Mouse (Mus musculus): ENCODE results near the gene Aifm2. TPM values are rescaled to one million over a fixed set of nuclear protein-coding genes. Genes with fewer than 3 reads are reported as not detected.

Gene Aifm2
- polyA plus RNA-seq (2015; fragmentation: Nextera tagmentation; extraction: Ambion mirVana) = 12.5 and 14.9 TPM in 2 replicates

DNA sequence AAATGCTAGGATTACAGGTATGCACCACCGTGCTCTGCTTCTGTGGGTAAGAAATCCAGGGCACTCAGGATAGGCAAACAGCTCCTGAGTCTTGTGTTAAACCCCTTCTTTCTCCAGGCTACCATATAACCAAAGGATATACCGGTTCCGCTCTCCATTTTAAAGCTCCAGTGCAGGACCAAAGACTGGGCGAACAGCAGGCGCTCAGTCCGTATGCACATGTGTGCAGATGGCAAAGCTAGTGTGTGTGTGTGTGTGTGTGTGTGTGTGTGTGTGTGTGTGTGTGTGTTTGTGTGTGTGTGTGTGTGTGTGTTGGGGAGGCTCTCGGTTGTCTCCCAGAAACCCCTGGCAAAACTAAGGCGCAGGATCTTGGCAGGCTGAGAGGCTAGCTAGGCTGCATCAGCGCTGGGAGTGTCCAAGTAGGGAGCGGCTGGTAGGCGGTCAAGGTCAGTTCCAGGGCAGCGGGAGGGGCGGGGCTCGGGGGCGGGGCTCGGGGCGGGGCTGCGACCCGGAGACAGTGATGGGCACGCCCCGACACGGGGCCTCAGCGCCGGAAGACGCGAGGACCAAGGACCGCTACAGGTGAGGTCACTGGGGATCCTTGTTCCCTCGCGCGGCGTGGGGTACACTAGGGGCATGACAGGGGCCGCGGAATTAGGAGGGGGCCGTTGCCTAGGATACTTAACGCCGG lies at the start of gene Aifm2:
Gene Aifm2 (plus strand): TSS at position 493 of the 691 bp plus-strand sequence.
- Histone ChIP-seq H3K36me3 (no peaks in the 10 kb centered on the region), H3K4me2 (peak within 1 kb of the TSS; percentile 83), H3K4me3 (peak within 1 kb of the TSS; percentile 62), H3K27me3 (no peaks in the 10 kb centered on the region), H3K4me1 (peaks cover 11% of the 10 kb centered on the region), H3K9me3 (no peaks in the 10 kb centered on the region), H3K9ac (peak within 1 kb of the TSS; percentile 45; the same call in 1 of the 2 replicates), H3K27ac (no peak within 1 kb of the TSS)
- 12% methylated on average over 36 of the region's 36 CpGs for WGBS
- peak; percentile 79 for ATAC-seq (ENCODE audit: insufficient number of reproducible peaks, low FRiP score, low TSS enrichment, low read depth)

- Histone ChIP-seq H3K27me3 (no peaks in the 10 kb centered on the region), H3K27ac (no peak overlapping the region), H3K4me2 (no peak overlapping the region), H3K4me1 (no peaks in the 10 kb centered on the region), H3K36me3 (peaks cover 78% of the 10 kb centered on the region), H3K9me3 (no peaks in the 10 kb centered on the region), H3K4me3 (no peak overlapping the region), H3K9ac (no peak overlapping the region)
- no peak for ATAC-seq (ENCODE audit: insufficient number of reproducible peaks, low FRiP score, low TSS enrichment, low read depth)
- 82% methylated on average over 3 of the region's 3 CpGs for WGBS
These were observed 49.4 kb upstream of the Aifm2 start for GRCm38 (mm10) chr10:61665651-61666050.

DNA sequence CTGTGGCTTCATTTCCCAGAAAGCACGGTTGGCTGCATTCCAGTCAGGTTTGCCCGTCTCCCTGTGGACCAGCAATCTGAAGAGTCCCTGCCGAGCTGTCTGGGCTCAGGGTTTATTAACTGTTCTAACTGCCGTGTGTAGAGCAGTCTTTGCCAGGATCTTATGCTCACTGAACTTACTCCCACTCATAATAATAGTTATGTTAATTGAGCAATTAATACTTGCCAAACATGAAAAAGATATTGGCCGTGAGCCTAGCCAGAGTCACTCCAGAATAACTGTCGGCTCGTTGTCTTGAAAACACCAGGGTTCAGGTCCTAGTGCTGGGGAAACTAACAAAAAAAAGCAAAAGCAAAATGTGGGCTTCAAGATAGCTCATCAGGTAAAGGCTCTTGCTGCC lies 45.8 kb upstream of the Aifm2 start:
- no peak for ATAC-seq (ENCODE audit: insufficient number of reproducible peaks, low FRiP score, low TSS enrichment, low read depth)
- Histone ChIP-seq H3K27ac (no peak overlapping the region), H3K36me3 (peaks cover 80% of the 10 kb centered on the region)

DNA sequence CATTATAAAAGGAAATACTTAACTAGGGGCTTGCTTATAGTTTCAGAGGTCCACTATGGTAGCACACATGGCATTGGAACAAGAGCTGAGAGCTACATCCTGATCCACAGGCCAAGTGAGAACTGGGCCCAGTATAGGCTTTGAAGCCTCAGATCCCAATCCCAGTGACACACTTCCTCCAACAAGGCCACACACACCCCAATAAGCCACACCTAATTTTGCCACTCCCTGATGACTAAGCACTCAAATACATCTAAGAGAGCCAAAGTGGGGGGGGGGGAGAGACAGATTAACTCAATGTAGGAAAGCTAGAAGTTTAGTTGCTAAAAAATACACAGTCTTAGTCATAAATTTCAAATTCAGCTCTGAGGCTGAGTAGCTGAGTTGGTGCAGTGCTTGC lies 45.2 kb upstream of the Aifm2 start:
- no peak overlapping the region for H3K4me2 ChIP-seq
- no peaks in the 10 kb centered on the region for H3K4me1 ChIP-seq
- H3K9me3 ChIP-seq = no peaks in the 10 kb centered on the region
- H3K27ac ChIP-seq = no peak overlapping the region; the same call in 1 of the 2 replicates
- peaks cover 80% of the 10 kb centered on the region for H3K36me3 ChIP-seq
- no peak overlapping the region for H3K4me3 ChIP-seq
- H3K9ac ChIP-seq = no peak overlapping the region
- no peak for ATAC-seq (ENCODE audit: insufficient number of reproducible peaks, low FRiP score, low TSS enrichment, low read depth)
- H3K27me3 ChIP-seq = no peaks in the 10 kb centered on the region

More for the DNA sequence above, 45.8 kb upstream of the Aifm2 start:
- Histone ChIP-seq H3K4me3 (no peak overlapping the region), H3K27me3 (no peaks in the 10 kb centered on the region), H3K4me1 (no peaks in the 10 kb centered on the region), H3K4me2 (no peak overlapping the region), H3K9ac (no peak overlapping the region), H3K9me3 (no peaks in the 10 kb centered on the region)
- WGBS = 76% methylated on average over 7 of the region's 7 CpGs

GRCm38 (mm10) chr10:61670758-61671157 lies 44.3 kb upstream of the Aifm2 start:
- H3K27ac ChIP-seq = no peak overlapping the region
- H3K4me1 ChIP-seq = no peaks in the 10 kb centered on the region
- no peak for ATAC-seq (ENCODE audit: insufficient number of reproducible peaks, low FRiP score, low TSS enrichment, low read depth)
- peaks cover 79% of the 10 kb centered on the region for H3K36me3 ChIP-seq
- 91% methylated on average over 3 of the region's 3 CpGs for WGBS
- no peaks in the 10 kb centered on the region for H3K9me3 ChIP-seq
- H3K4me2 ChIP-seq = no peak overlapping the region
- H3K4me3 ChIP-seq = no peak overlapping the region
- H3K27me3 ChIP-seq = no peaks in the 10 kb centered on the region
- H3K9ac ChIP-seq = no peak overlapping the region

DNA sequence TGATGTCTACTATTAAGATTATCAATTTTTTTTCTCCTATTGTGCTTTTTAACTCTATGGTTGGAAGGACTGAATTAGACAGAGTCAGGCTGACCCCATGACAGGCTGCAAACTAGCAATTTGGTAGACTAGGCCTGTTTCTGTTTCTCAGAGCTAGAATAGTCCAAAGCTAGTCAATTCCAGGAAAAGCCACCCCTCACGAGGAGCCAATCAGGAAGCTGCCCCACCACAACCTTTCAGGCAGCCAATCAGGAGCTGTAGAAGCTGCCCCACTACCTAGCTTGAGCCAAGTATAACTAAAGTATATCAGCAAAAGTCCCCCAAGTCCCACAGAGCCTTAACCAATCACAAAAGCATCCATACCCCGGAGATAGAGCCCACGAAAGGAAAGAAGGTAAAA lies 39.1 kb upstream of the Aifm2 start:
- peaks cover 41% of the 10 kb centered on the region for H3K36me3 ChIP-seq
- WGBS = 82% methylated on average over 3 of the region's 3 CpGs
- H3K4me2 ChIP-seq = no peak overlapping the region
- H3K9me3 ChIP-seq = no peaks in the 10 kb centered on the region
- H3K27ac ChIP-seq = no peak overlapping the region
- H3K4me3 ChIP-seq = no peak overlapping the region
- H3K27me3 ChIP-seq = no peaks in the 10 kb centered on the region
- ATAC-seq (ENCODE audit: insufficient number of reproducible peaks, low FRiP score, low TSS enrichment, low read depth) = no peak
- H3K9ac ChIP-seq = no peak overlapping the region
- no peaks in the 10 kb centered on the region for H3K4me1 ChIP-seq

DNA sequence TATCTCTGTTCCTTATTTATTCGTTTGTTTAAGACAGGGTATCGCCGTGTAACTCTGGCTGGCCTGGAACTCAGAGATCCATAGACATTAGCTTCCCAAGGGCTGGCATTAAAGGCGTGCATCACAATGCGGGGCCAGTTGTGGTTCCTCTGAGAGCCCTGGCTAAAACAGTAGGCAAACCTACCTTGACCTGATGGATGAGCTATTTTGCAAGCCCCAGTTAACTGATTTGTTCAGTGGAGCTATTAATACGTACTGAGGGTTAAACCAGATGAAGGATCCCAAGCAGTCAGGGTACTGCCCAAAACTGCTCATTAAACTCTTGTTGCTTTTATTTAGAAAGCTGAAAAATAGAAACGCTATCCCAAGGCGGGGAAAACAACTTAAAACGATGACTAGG lies 35.5 kb upstream of the Aifm2 start:
- Histone ChIP-seq H3K4me1 (peaks cover 14% of the 10 kb centered on the region), H3K4me3 (peak overlapping the region; percentile 91), H3K9ac (peak overlapping the region; percentile 48), H3K4me2 (peak overlapping the region; percentile 53), H3K27me3 (no peaks in the 10 kb centered on the region), H3K36me3 (peaks cover 16% of the 10 kb centered on the region), H3K27ac (peak overlapping the region; percentile 94), H3K9me3 (no peaks in the 10 kb centered on the region)
- WGBS = 35% methylated on average over 9 of the region's 9 CpGs
- no peak for ATAC-seq (ENCODE audit: insufficient number of reproducible peaks, low FRiP score, low TSS enrichment, low read depth)

DNA sequence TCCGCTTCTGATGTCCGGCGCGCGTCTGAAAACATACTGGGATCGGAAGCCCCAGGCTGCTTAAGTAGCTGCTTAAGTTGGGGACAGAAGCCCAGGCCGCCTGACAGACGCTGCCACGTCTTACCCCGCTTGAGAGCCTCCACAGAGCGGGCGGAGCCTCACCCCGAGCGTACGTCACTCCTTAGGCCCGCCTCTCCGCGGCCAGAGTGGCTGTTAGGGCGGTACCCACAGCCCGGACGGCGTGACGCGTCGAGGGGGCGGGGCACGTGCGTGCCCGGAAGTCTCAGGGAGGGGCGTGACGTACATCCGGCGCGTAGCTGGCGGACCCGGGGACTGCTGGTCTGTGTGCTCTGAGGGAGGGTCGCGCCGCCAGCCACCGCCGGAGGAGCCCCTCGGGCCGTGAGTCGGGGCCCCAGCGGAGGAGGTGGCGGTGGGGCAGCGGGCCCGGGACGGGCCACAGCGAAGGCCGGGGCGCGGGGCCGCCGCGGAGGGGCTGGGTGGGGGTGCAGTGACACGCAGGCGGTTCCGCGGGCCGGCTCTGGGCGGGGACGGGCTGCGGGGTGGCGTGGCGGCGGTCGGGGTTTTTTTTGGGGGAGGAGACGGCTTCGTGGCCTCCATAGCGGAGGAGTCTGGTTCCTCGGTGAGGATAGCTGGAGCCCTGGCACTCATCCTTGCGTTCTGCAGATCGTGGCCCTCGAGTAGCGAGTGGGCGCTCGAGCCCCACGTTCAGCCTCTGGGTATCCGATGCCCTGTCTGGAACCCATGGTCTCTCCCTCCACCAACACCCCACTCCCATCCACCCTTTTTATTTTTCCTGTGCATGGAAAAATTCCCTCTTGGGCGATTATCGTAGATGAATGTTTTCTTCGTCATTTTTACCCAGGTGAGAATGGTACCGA lies 34.8 kb upstream of the Aifm2 start, which contains the start of gene Sar1a:
Gene Sar1a (plus strand): TSS at position 285 of the 899 bp plus-strand sequence.
- under 1% methylated on average over 84 of the region's 84 CpGs for WGBS
- Histone ChIP-seq H3K27me3 (no peaks in the 10 kb centered on the region), H3K27ac (peak within 1 kb of the TSS; percentile 94), H3K36me3 (peaks cover 16% of the 10 kb centered on the region), H3K4me1 (peaks cover 14% of the 10 kb centered on the region), H3K4me3 (peak within 1 kb of the TSS; percentile 91), H3K4me2 (peak within 1 kb of the TSS; percentile 53), H3K9me3 (no peaks in the 10 kb centered on the region), H3K9ac (peak within 1 kb of the TSS; percentile 97)
- ATAC-seq (ENCODE audit: insufficient number of reproducible peaks, low FRiP score, low TSS enrichment, low read depth) = peak; percentile 100

- no peak overlapping the region for H3K9ac ChIP-seq
- H3K27me3 ChIP-seq = no peaks in the 10 kb centered on the region
- no peak overlapping the region for H3K4me2 ChIP-seq
- 90% methylated on average over 8 of the region's 8 CpGs for WGBS
- no peak overlapping the region for H3K4me3 ChIP-seq
- H3K4me1 ChIP-seq = no peaks in the 10 kb centered on the region
- no peak for ATAC-seq (ENCODE audit: insufficient number of reproducible peaks, low FRiP score, low TSS enrichment, low read depth)
- H3K9me3 ChIP-seq = no peaks in the 10 kb centered on the region
- no peak overlapping the region for H3K27ac ChIP-seq
- H3K36me3 ChIP-seq = peaks cover 85% of the 10 kb centered on the region
These were observed 25.7 kb upstream of the Aifm2 start for GRCm38 (mm10) chr10:61689405-61689804.

GRCm38 (mm10) chr10:61693563-61693962 lies 21.5 kb upstream of the Aifm2 start:
- WGBS = 69% methylated on average over 4 of the region's 4 CpGs
- ATAC-seq (ENCODE audit: insufficient number of reproducible peaks, low FRiP score, low TSS enrichment, low read depth) = no peak
- Histone ChIP-seq H3K27me3 (no peaks in the 10 kb centered on the region), H3K36me3 (peaks cover 53% of the 10 kb centered on the region), H3K9me3 (no peaks in the 10 kb centered on the region), H3K4me2 (no peak overlapping the region), H3K27ac (no peak overlapping the region), H3K9ac (no peak overlapping the region), H3K4me1 (peaks cover 17% of the 10 kb centered on the region), H3K4me3 (no peak overlapping the region)

GRCm38 (mm10) chr10:61694870-61695670 lies 20.0 kb upstream of the Aifm2 start, which contains the start of gene Tysnd1:
Tysnd1 (plus strand) TSS chr10:61695514.
- H3K4me1 ChIP-seq = peaks cover 17% of the 10 kb centered on the region
- no peaks in the 10 kb centered on the region for H3K27me3 ChIP-seq
- peak within 1 kb of the TSS; percentile 100 for H3K4me2 ChIP-seq
- peaks cover 46% of the 10 kb centered on the region for H3K36me3 ChIP-seq
- ATAC-seq (ENCODE audit: insufficient number of reproducible peaks, low FRiP score, low TSS enrichment, low read depth) = peak; percentile 91
- peak within 1 kb of the TSS; percentile 57 for H3K27ac ChIP-seq
- H3K4me3 ChIP-seq = peak within 1 kb of the TSS; percentile 96
- WGBS = under 1% methylated on average over 42 of the region's 42 CpGs
- no peaks in the 10 kb centered on the region for H3K9me3 ChIP-seq
- H3K9ac ChIP-seq = peak within 1 kb of the TSS; percentile 82

Measured in limb, embryonic 15.5 days (tissue).